In the genomic region with DNA sequence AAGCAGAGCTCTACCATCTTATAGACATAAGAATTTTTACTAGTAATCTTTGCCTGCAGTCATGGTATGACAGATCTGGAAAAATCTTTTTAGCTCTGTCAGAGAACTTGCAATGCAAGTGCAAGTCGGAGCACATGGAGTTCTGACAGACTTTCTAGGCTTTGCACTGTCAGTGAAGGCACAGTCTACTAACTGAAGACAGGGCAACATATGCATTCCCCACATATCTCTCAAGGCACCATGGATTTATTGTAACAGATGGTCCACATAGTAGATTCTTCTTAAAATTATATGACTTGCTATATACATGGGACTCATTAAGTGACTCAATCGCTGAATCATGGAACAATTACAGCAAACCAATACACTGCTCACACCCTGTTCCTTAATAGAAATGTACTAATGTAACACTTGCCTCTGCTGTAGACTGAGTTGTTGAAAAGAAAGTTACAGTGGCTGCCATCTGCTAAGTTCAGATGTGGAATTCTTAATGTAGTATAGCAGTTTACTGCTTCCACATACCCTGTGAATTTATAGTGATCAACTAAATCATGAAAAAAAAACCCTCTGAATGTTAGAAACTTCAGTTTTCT, we compare ENCODE assay signal across 24 mouse cellular contexts.
DNase-seq lines count a peak whose midpoint lies in the region; ATAC-seq and TF ChIP-seq lines count a peak whose summit lies in the region.
"Had no signal": no experiment of that assay in that cellular context is flagged by ENCODE, and none has a peak within 500 bp of the region (broad histone marks: within the 10 kb centered on the region; RNA-seq: fewer than 3 reads in every experiment).

No protein-coding gene starts in this region.

- no peaks in the 10 kb centered on the region for H3K4me1 ChIP-seq in forebrain, embryonic 14.5 days (ENCODE audit: control insufficient read depth, insufficient read depth, low read length)
- no peaks in the 10 kb centered on the region for H3K4me1 ChIP-seq in forebrain, embryonic 10.5 days
- peaks cover 4% of the 10 kb centered on the region; the same call in 1 of the 2 replicates for H3K4me1 ChIP-seq in forebrain, postnatal 0 days (ENCODE audit: insufficient read depth)
- no peaks in the 10 kb centered on the region for H3K4me1 ChIP-seq in hindbrain, embryonic 11.5 days (replicated peaks; ENCODE audit: control insufficient read depth, insufficient read depth, low read length)
- H3K4me1 ChIP-seq: embryonic facial prominence, embryonic 15.5 days; heart, embryonic 10.5 days had no signal

- no peaks in the 10 kb centered on the region for H3K27me3 ChIP-seq in forebrain, embryonic 14.5 days (replicated peaks; ENCODE audit: control insufficient read depth, insufficient read depth, low read length)
- no peaks in the 10 kb centered on the region for H3K27me3 ChIP-seq in forebrain, embryonic 10.5 days (ENCODE audit: poor library complexity, severe bottlenecking)
- H3K27me3 ChIP-seq in forebrain, postnatal 0 days (ENCODE audit: insufficient read depth, low read length) = no peaks in the 10 kb centered on the region
- no peaks in the 10 kb centered on the region for H3K27me3 ChIP-seq in hindbrain, embryonic 11.5 days (ENCODE audit: control insufficient read depth, insufficient read depth, low read length)
- H3K27me3 ChIP-seq: CH12.LX; embryonic facial prominence, embryonic 15.5 days; hindbrain, embryonic 13.5 days; Patski had no signal

- ATAC-seq in forebrain, embryonic 14.5 days = peak; percentile 42; the same call in 1 of the 2 replicates
- peak; percentile 90 for ATAC-seq in forebrain, postnatal 0 days
- no peak for ATAC-seq in hindbrain, embryonic 11.5 days (ENCODE audit: low FRiP score)
- ATAC-seq: activated CD4-positive, CD25-positive, alpha-beta regulatory T cell, adult 4 months; hindbrain, postnatal 0 days; Patski had no signal

- no peak for TF ChIP-seq CTCF in brain, embryonic 14.5 days (IDR thresholded peaks at IDR 0.05; ENCODE audit: borderline replicate concordance, extremely low read depth, insufficient read depth, insufficient read length)
- no peak for TF ChIP-seq CTCF in forebrain, postnatal 0 days (IDR thresholded peaks at IDR 0.05; ENCODE audit: low read depth)

- H3K4me2 ChIP-seq in forebrain, embryonic 14.5 days (ENCODE audit: low read length) = no peak overlapping the region
- H3K4me2 ChIP-seq in forebrain, postnatal 0 days (ENCODE audit: low read depth) = no peak overlapping the region
- no peak overlapping the region for H3K4me2 ChIP-seq in hindbrain, embryonic 11.5 days (replicated peaks; ENCODE audit: low read depth, low read length)
- H3K4me2 ChIP-seq: embryonic facial prominence, embryonic 15.5 days; hindbrain, embryonic 13.5 days had no signal

- H3K9ac ChIP-seq in forebrain, embryonic 14.5 days (ENCODE audit: low read length) = no peak overlapping the region
- no peak overlapping the region for H3K9ac ChIP-seq in forebrain, postnatal 0 days
- H3K9ac ChIP-seq in hindbrain, embryonic 11.5 days (ENCODE audit: low read depth, low read length) = no peak overlapping the region
- H3K9ac ChIP-seq: embryonic facial prominence, embryonic 15.5 days; hindbrain, embryonic 13.5 days had no signal

- no peak overlapping the region for H3K4me3 ChIP-seq in forebrain, embryonic 14.5 days (ENCODE audit: low read depth, low read length)
- H3K4me3 ChIP-seq in forebrain, embryonic 10.5 days = no peak overlapping the region
- H3K4me3 ChIP-seq in forebrain, postnatal 0 days (ENCODE audit: low read depth, low read length) = no peak overlapping the region
- H3K4me3 ChIP-seq in hindbrain, embryonic 11.5 days (ENCODE audit: low read depth, low read length) = no peak overlapping the region
- H3K4me3 ChIP-seq: embryonic facial prominence, embryonic 15.5 days; heart, embryonic 10.5 days; hindbrain, embryonic 13.5 days had no signal

- 77% methylated on average over 2 of the region's 2 CpGs for WGBS in forebrain, embryonic 14.5 days
- 89% methylated on average over 2 of the region's 2 CpGs for WGBS in forebrain, embryonic 10.5 days
- WGBS in forebrain, postnatal 0 days = 59% methylated on average over 2 of the region's 2 CpGs
- 91% methylated on average over 2 of the region's 2 CpGs for WGBS in hindbrain, embryonic 11.5 days

- no peak for TF ChIP-seq POLR2A in brain, embryonic 14.5 days (IDR thresholded peaks at IDR 0.05; ENCODE audit: borderline replicate concordance, extremely low read depth, insufficient read depth, insufficient read length, poor library complexity, severe bottlenecking)

- no peaks in the 10 kb centered on the region for H3K36me3 ChIP-seq in forebrain, embryonic 14.5 days (ENCODE audit: control insufficient read depth, insufficient read depth, low read length)
- no peaks in the 10 kb centered on the region for H3K36me3 ChIP-seq in forebrain, embryonic 10.5 days (replicated peaks)
- no peaks in the 10 kb centered on the region for H3K36me3 ChIP-seq in forebrain, postnatal 0 days (ENCODE audit: insufficient read depth)
- H3K36me3 ChIP-seq in hindbrain, embryonic 11.5 days (ENCODE audit: control insufficient read depth, insufficient read depth, low read length) = no peaks in the 10 kb centered on the region
- H3K36me3 ChIP-seq: embryonic facial prominence, embryonic 15.5 days; heart, embryonic 10.5 days; hindbrain, embryonic 13.5 days had no signal

- DNase-seq in forebrain, embryonic 14.5 days (ENCODE audit: low spot score) = peak; percentile 42
- no peak for DNase-seq in forebrain, embryonic 10.5 days (ENCODE audit: extremely low spot score, low spot score)
- peak; percentile 4 for DNase-seq in layer of hippocampus, adult 9-11 months
- no peak for DNase-seq in layer of hippocampus, adult 9-10 months (ENCODE audit: low spot score)
- peak; percentile 59 for DNase-seq in brain, embryonic 14.5 days (ENCODE audit: low read depth)
- DNase-seq in forebrain, postnatal 0 days = peak; percentile 51
- no peak for DNase-seq in hindbrain, embryonic 11.5 days (ENCODE audit: low spot score)
- DNase-seq: adrenal gland, postnatal 14 days; cerebellum, adult 11 months; cerebellum, adult 8-10 months; cerebellum, postnatal 14 days; gastrocnemius, postnatal 10 days; heart, adult 18-20 months; heart, postnatal 10 days; heart, postnatal 4 days; kidney, adult 11 months; kidney, adult 9 months had no signal

- H3K27ac ChIP-seq in forebrain, embryonic 14.5 days (ENCODE audit: low read depth, low read length) = no peak overlapping the region
- H3K27ac ChIP-seq in forebrain, embryonic 10.5 days = no peak overlapping the region
- no peak overlapping the region for H3K27ac ChIP-seq in forebrain, postnatal 0 days (ENCODE audit: low read depth, low read length)
- no peak overlapping the region for H3K27ac ChIP-seq in hindbrain, embryonic 11.5 days (ENCODE audit: low read depth, low read length)
- H3K27ac ChIP-seq: embryonic facial prominence, embryonic 15.5 days; heart, embryonic 10.5 days; hindbrain, embryonic 13.5 days; hindbrain, postnatal 0 days had no signal

- H3K9me3 ChIP-seq in forebrain, embryonic 14.5 days (replicated peaks; ENCODE audit: control insufficient read depth, low read length) = 0 out of 2 replicates have a peak, but pooled peaks cover 2% of the 10 kb centered on the region
- no peaks in the 10 kb centered on the region; the same call in 1 of the 2 replicates for H3K9me3 ChIP-seq in forebrain, embryonic 10.5 days
- H3K9me3 ChIP-seq in forebrain, postnatal 0 days (ENCODE audit: low read length) = no peaks in the 10 kb centered on the region
- no peaks in the 10 kb centered on the region for H3K9me3 ChIP-seq in hindbrain, embryonic 11.5 days (ENCODE audit: control insufficient read depth, low read length)
- H3K9me3 ChIP-seq: embryonic facial prominence, embryonic 15.5 days; heart, embryonic 10.5 days had no signal

Comparison
In these comparisons a context has a peak if more than half of its experiments do, and no peak if none do; other contexts are left out.
1. DNase-seq: peak in forebrain, embryonic 14.5 days (single experiment), layer of hippocampus, adult 9-11 months (single experiment), brain, embryonic 14.5 days (single experiment) and forebrain, postnatal 0 days (single experiment); none in forebrain, embryonic 10.5 days (single experiment), layer of hippocampus, adult 9-10 months (single experiment) and hindbrain, embryonic 11.5 days (single experiment).